Mouse (Mus musculus): Measurements from ENCODE around the gene Rmnd1.

Gene Rmnd1

DNA sequence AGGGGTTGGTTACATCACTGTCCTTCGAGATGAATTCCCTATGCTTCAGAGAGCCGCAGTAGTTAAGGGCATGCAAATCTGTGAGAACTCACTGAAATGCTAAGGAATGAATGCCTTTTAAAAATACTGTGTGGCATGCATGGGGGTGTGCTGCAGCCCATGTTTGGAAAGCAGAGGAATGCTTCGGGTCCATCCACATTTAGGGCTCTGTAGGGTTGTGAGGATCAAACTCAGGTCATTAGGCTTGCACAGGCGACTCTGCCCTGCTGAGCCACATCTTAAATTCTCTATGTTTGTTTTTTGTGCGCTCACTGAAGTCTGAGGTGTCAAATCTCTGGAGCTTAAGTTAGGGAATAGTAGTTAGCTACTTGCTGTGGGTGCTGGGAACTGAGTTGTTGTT lies 41.1 kb downstream of the Rmnd1 start:
- no peak for DNase-seq (ENCODE audit: low read depth)

DNA sequence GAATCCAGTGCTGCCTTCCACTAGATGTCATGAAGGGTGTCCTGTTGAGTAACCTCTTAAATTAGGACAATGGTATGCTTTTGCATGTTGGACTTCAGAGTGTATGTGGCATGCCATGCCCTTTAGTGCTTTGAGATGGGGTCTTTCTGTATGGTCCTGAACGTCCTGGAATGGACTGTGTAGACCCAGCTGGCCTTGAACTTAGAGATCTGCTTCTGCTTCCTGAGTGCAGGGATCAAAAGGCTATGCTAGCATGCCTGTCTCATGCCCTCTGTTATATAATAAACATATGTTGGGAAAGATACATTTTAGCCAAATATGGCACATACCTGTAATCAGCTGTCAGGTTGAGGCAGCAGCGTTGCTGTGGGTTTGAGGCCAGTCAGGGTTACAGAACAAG lies 41.6 kb downstream of the Rmnd1 start:
- no peak for DNase-seq (ENCODE audit: low read depth)

DNA sequence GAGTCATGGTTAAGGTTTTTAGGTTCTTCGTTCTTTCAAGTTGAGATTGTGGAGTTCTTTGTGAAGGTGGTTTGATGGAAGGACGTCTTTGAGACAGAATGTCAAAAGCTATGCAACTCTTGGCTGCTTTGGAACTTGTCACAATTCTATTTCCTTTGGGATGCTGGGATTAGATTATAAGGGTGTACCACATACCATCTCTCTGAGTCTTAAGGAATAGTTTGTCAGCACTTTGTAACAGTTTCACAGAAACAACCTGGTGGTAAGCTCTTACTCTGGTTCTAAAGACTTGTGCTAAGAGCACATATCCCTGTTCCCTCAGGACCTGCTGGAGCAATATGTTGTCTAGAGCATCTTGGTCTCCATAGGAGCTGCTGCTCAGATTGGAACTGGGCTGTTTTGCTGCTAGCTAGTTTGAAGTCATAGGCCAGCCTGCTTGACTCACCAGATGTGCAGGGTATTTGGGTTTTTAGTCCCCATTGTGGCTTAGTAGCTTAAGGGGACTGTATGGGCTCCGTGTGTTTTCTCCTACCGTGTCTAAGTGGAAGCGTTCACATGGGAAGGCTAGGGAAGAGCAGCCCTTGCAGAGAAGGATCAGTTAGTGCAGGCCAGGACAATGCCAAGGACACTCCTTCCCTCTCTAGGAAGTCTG lies 42.6 kb downstream of the Rmnd1 start:
- no peak for DNase-seq (ENCODE audit: low read depth)

DNA sequence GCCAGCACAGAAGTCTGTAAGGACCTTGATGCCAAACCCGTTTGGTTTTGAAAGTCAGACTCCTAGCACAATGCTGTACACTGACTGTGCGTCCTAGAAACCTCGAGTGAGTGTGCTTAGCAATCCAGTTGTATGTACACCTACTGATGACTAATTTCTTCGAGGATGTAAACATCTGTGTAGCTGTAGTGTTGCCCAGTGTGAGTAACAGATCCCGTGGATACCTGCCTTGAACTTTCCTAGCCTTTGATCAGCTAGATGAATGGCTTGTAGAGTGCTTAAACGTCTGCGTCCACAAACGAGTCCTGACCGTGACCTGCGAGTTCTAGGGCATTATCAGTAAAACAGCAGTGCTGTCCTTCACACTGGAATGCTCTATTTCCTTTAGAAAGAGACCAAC lies 43.2 kb downstream of the Rmnd1 start:
- DNase-seq (ENCODE audit: low read depth) = peak; percentile 40

GRCm38 (mm10) chr10:4388384-4388745 lies 43.8 kb downstream of the Rmnd1 start:
- peak; percentile 44 for DNase-seq (ENCODE audit: low read depth)

DNA sequence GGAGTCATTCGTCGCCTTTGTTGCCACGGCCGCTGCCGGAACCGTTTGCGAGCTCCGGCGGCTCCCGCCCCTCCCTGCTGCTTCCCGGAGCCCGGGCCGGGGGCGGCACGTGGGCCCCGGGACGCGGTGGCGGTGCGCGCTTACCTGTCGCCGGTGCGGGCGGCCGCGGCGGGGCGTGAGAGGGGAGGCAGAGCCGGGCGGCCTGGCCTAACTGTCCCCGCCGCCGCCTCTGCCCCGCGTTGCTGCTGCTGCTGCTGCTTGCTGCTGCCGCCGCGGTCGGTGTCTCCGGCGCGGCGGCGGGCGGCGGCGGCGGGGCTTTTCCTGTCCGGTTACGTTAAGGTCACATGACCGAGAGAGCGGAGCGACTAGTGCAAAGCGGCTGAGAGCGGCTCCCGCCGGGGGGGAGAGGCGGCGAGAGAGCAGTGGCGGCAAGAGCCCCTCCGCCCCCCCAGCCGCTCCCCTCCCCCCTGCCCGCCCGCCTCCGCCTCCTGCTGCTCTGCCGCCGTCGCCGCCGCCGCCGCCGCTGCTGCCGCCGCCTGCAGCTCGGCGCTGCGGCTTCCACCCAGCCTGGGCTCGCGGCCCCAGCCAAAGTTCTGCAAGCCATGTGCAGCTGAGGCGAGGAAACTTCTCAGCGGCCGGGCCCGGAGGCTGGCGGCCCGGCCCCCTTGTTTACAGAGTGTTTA lies 44.3 kb downstream of the Rmnd1 start, which contains the start of gene Zbtb2:
TSS of gene Zbtb2 (minus strand) at position 408 of the 683 bp plus-strand sequence.
- peak; percentile 61 for DNase-seq (ENCODE audit: low read depth)

- DNase-seq (ENCODE audit: low read depth) = peak; percentile 92
Measured at GRCm38 (mm10) chr10:4386609-4387591, 45.3 kb downstream of the Rmnd1 start.

GRCm38 (mm10) chr10:4384244-4384643 lies 47.9 kb downstream of the Rmnd1 start:
- DNase-seq (ENCODE audit: low read depth) = no peak

DNA sequence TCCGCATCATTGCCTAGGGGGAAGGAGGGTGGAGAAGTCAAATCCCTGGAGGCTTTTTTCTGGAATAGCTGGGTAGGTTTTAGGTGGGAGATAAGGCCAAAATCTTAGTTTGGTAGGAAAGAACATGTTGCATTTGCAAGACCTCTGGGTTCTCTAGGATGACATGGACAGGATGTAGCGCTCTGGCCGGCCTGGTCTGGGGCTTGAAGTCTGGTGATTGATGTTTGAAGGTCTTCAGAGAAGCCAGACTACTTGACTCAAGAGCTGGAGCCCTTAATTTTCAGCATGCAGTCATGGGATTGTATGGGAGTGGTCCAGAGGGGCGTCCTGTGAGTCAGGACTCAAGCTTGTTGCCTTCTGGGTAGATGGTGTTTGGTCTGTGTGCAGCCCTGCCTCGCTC lies 51.4 kb downstream of the Rmnd1 start:
- DNase-seq (ENCODE audit: low read depth) = no peak

DNA sequence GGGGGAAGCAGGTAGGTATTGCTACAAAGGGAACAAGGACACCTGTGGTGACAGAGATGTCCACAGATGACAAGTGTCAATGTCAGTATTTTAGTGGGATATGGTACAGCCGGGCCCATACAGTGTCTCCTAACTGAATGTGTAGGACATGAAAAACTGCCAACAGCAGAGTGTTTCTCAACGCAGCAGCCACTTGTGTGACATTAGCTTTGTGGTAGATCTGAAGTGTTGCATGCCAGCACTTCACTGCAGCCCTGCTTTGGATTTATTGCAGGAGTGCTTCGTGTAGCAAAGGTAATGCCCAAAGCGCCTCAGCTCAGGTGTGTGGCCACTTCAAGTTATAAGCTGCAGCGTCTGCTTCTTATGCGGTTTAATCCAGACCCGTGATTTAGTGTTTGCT lies 55.3 kb downstream of the Rmnd1 start:
- DNase-seq (ENCODE audit: low read depth) = no peak

- no peak for DNase-seq (ENCODE audit: low read depth)
Measured at GRCm38 (mm10) chr10:4376461-4376860, 55.7 kb downstream of the Rmnd1 start.

- no peak for DNase-seq (ENCODE audit: low read depth)
Measured at GRCm38 (mm10) chr10:4375267-4375666, 56.9 kb downstream of the Rmnd1 start.

GRCm38 (mm10) chr10:4374734-4375133 lies 57.5 kb downstream of the Rmnd1 start:
- DNase-seq (ENCODE audit: low read depth) = no peak

- no peak for DNase-seq (ENCODE audit: low read depth)
Measured at GRCm38 (mm10) chr10:4374239-4374638, 57.9 kb downstream of the Rmnd1 start.

- DNase-seq (ENCODE audit: low read depth) = no peak
Measured at GRCm38 (mm10) chr10:4373558-4373957, 58.6 kb downstream of the Rmnd1 start.

GRCm38 (mm10) chr10:4372011-4372410 lies 60.2 kb downstream of the Rmnd1 start:
- DNase-seq (ENCODE audit: low read depth) = peak; percentile 58

DNA sequence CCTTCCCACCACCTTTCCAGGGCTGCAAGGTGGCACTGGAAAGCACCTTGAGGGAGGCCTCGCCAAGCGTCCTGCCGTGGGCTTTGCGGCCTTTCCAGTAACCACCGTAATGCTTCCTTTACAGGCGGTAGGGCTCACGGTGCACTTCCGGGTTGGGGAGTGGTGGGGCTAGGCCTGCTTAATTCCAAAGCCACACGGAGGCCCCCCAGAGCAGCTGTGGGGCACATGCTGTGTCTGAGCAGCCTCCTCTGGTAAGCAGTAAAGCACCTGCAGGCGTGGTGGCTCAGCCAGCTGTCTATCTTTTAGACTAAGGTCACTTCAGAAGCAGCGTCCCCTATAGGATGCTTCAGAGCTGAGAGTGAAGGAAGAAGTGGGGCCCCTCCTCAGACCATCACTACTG lies 62.1 kb downstream of the Rmnd1 start:
- no peak for DNase-seq (ENCODE audit: low read depth)

GRCm38 (mm10) chr10:4364618-4365017 lies 67.6 kb downstream of the Rmnd1 start:
- no peak for DNase-seq (ENCODE audit: low read depth)

DNA sequence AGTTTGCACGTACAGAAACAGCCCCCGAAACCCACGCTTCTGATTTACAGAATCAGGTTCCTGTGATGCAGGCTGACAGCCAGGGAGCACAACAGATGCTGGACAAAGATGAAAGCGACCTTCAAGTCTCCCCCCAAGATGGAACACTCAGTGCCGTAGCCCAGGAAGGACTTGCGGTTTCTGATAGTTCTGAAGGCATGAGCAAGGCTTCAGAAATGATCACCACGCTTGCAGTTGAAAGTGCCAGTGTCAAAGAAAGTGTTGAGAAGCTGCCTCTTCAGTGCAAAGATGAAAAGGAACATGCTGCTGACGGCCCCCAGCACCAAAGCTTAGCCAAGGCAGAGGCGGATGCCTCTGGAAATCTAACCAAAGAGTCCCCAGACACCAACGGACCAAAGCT lies 74.8 kb downstream of the Rmnd1 start:
- DNase-seq (ENCODE audit: low read depth) = no peak

DNA sequence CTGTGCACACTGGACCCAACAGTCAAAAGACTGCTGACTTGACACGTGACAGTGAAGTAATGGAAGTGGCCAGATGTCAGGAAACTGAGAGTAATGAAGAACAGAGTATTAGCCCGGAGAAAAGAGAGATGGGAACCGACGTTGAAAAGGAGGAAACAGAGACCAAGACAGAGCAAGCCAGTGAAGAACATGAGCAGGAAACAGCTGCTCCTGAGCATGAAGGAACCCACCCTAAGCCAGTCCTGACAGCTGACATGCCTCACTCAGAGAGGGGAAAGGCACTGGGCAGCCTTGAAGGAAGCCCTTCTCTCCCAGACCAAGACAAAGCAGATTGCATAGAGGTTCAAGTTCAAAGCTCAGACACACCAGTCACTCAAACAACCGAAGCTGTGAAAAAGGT lies 75.5 kb downstream of the Rmnd1 start:
- no peak for DNase-seq (ENCODE audit: low read depth)

- peak; percentile 13 for DNase-seq (ENCODE audit: low read depth)
Measured at GRCm38 (mm10) chr10:4355882-4356451, 76.2 kb downstream of the Rmnd1 start.

Data from 416B (cell line).